Mouse (Mus musculus) forebrain, embryonic 14.5 days (tissue): Measurements from ENCODE around the gene Nln. TPM values are rescaled to one million over a fixed set of nuclear protein-coding genes. Genes with fewer than 3 reads are reported as not detected.
A peak's percentile ranks its signal among the peaks of the same experiment; 100 is the strongest.

Experiments
- ATAC-seq: fragments of 200-750 bp; cut with Nextera tagmentation; 2 replicates; pipeline ENCODE4 v1.8.0; 2017; ENCODE audit warnings: mild to moderate bottlenecking, moderate library complexity
- DNase-seq: peaks from one replicate; pipeline ENCODE4 v3.0.0-alpha.2; 2015; ENCODE audit warnings: low spot score
- H3K27ac ChIP-seq: fragments of 300-500 bp; sonication (generic); 2 replicates; pipeline ENCODE4 v1.5.1; 2014; ENCODE audit warnings: low read depth, mild to moderate bottlenecking, control low read depth, low read length, moderate library complexity
- H3K27me3 ChIP-seq: fragments of 300-500 bp; sonication (generic); replicated peaks from 2 replicates; pipeline ENCODE4 v1.6.1; 2014; ENCODE audit warnings: low read length, control low read depth, mixed read lengths; ENCODE audit not compliant: control insufficient read depth, insufficient read depth
- H3K36me3 ChIP-seq: fragments of 300-500 bp; sonication (generic); 2 replicates; pipeline ENCODE4 v1.6.1; 2014; ENCODE audit warnings: low read length, control low read depth; ENCODE audit not compliant: control insufficient read depth, insufficient read depth
- H3K4me1 ChIP-seq: fragments of 300-500 bp; sonication (generic); 2 replicates; pipeline ENCODE4 v1.6.1; 2014; ENCODE audit warnings: antibody characterized with exemption, low read length, control low read depth; ENCODE audit not compliant: control insufficient read depth, insufficient read depth
- H3K4me2 ChIP-seq: fragments of 300-500 bp; sonication (generic); 2 replicates; pipeline ENCODE4 v1.6.1; 2014; ENCODE audit warnings: mild to moderate bottlenecking, control low read depth, low read length
- H3K4me3 ChIP-seq: fragments of 300-500 bp; sonication (generic); 2 replicates; pipeline ENCODE4 v1.5.1; 2014; ENCODE audit warnings: low read depth, low read length, control low read depth
- H3K9ac ChIP-seq: fragments of 300-500 bp; sonication (generic); 2 replicates; pipeline ENCODE4 v1.6.1; 2014; ENCODE audit warnings: mild to moderate bottlenecking, low read length, control low read depth, moderate library complexity
- H3K9me3 ChIP-seq: fragments of 300-500 bp; sonication (generic); replicated peaks from 2 replicates; pipeline ENCODE4 v1.6.1; 2016; ENCODE audit warnings: low read length, control low read depth, mixed read lengths; ENCODE audit not compliant: control insufficient read depth
- WGBS: fragments of 180-500 bp; shearing (Covaris S2); extraction: QIAGEN DNeasy Blood & Tissue Kit; methylation state at CpG from one replicate; pipeline ENCODE4 v1.1.7; 2014; 5-methylcytosine and 5-hydroxymethylcytosine counted together
- polyA plus RNA-seq: library from polyadenylated mRNA; unstranded; fragments of >200 nt; fragmentation: Nextera tagmentation; extraction: Ambion mirVana; gene quantifications from 2 replicates; pipeline ENCODE4 v1.2.1, GENCODE M21; 2014

Nln gene
- polyA plus RNA-seq, 1 experiment from 2014 or later, result 34.6 TPM

DNA sequence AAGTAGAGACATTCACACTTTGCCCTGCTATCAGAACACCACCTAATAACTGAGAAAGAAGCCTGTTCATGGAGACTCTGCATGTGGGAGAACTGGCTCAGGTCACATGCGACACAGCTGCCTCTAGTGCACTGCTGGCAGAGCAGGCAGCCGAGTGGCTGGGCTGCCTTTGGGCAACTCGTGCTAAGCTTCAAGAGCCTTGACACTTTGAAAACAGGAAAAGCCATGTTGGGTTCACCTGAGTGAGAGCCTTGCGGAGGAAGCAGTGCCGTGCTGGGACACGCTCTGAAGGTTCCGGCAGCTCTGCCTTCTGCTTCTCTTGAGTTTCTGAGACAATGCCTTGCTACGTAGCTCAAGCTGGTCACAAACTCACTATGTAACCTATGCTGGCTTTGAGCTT, 66.7 kb downstream of the Nln start:
- ATAC-seq, result no peak
- Histone ChIP-seq H3K9ac (no peak overlapping the region), H3K4me1 (peaks cover 13% of the 10 kb centered on the region), H3K36me3 (peaks cover 4% of the 10 kb centered on the region; the same call in 1 of the 2 replicates), H3K27ac (no peak overlapping the region), H3K27me3 (no peaks in the 10 kb centered on the region), H3K9me3 (no peaks in the 10 kb centered on the region), H3K4me3 (no peak overlapping the region), H3K4me2 (no peak overlapping the region)
- WGBS, result 94% methylated on average over 8 of the region's 8 CpGs
- no peak for DNase-seq

DNA sequence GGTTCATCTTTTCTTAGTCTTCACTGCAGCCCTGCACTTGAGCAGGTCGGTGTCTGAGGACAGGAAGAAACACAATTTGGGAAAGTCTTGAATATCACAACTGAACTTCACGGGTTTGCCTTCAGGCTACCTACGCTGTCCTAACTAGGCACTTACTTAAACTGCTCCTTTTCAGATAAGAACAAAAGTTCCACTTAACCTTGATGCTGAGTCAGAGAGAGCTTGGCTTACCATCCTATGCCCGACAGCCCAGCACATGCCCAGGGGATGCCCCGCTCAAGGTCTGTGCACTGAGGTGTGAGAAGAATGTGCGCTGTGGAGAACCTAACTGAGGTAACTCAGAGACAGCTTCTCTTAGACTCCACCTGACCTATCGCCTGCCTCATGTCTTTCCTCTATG, 67.9 kb downstream of the Nln start:
- DNase-seq (no peak), ATAC-seq (no peak)
- Histone ChIP-seq H3K27me3 (no peaks in the 10 kb centered on the region), H3K4me3 (no peak overlapping the region), H3K9me3 (no peaks in the 10 kb centered on the region), H3K4me2 (no peak overlapping the region), H3K4me1 (peaks cover 21% of the 10 kb centered on the region), H3K9ac (no peak overlapping the region), H3K36me3 (peaks cover 4% of the 10 kb centered on the region; the same call in 1 of the 2 replicates), H3K27ac (no peak overlapping the region)
- WGBS, result 94% methylated on average over 7 of the region's 7 CpGs

DNA sequence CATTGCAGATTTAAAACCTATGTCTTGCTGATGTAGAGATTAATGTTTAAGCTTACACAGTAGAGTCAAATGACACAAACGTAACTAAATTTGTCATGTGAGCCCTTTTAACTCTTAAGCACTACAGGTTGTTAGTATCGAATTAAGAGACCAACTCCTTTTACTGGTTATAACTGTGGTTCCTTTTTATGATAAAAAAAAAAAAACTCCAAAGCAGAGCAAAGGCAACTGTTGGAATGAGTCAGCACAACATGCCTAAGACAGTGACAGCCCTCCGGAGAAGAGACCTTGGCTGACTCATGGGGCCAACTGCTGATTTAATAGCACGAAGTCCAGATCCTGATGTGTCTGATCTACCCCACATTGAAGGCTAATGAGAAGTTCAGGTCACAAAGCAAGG, 68.5 kb downstream of the Nln start:
- Histone ChIP-seq H3K9ac (no peak overlapping the region), H3K4me2 (no peak overlapping the region), H3K4me1 (peaks cover 22% of the 10 kb centered on the region), H3K27ac (no peak overlapping the region), H3K4me3 (no peak overlapping the region), H3K9me3 (no peaks in the 10 kb centered on the region), H3K27me3 (no peaks in the 10 kb centered on the region), H3K36me3 (peaks cover 4% of the 10 kb centered on the region; the same call in 1 of the 2 replicates)
- ATAC-seq (no peak), DNase-seq (no peak)
- WGBS, result 93% methylated on average over 4 of the region's 4 CpGs

DNA sequence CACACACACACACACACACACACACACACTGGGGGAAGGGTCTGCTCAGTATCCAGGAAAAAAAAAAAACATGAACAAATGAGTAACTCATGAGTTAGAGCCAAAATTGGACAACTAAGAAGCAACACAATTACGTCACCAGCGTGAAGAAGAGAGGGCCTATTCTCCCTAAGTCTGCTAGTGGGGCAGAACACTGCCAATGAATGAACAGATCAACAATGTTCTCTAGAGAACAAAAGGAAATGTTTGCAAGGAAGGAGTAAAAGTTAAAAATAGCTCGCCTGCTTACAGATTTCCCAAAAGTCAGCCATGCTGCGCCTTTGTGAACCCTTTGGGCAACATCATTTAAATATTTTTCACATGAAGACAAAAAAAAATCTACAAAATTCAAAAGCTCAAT, 69.6 kb downstream of the Nln start:
- 40% methylated on average over 4 of the region's 4 CpGs for WGBS
- Histone ChIP-seq H3K27me3 (no peaks in the 10 kb centered on the region), H3K4me3 (no peak overlapping the region), H3K9me3 (no peaks in the 10 kb centered on the region), H3K27ac (no peak overlapping the region), H3K4me1 (peaks cover 24% of the 10 kb centered on the region), H3K4me2 (no peak overlapping the region), H3K9ac (no peak overlapping the region), H3K36me3 (peaks cover 4% of the 10 kb centered on the region; the same call in 1 of the 2 replicates)
- ATAC-seq, result peak; percentile 22; the same call in 1 of the 2 replicates
- peak; percentile 75 for DNase-seq

DNA sequence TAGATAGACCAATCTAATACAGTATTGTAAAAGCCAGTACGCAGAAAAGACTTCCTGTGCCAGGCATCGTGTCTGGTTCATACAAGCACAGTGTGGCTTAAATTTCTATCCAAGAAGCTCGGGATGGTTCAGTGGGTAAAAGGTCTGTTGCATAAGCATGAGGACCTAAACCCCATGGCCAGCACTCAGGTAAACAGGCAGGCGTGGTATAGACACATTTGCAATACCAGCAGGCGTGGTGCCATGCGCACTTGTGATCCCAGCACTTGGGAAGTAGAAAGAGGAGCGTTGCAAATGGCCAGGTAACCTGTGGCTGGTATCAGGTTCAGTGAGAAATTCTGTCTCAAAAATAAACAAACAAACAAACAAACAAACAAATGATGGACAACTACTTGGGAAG, 70.5 kb downstream of the Nln start:
- no peak for ATAC-seq
- Histone ChIP-seq H3K27ac (0 out of 2 replicates have a peak overlapping the region, but pooled peaks have one; percentile 6), H3K36me3 (0 out of 2 replicates have a peak, but pooled peaks cover 3% of the 10 kb centered on the region), H3K4me1 (peaks cover 29% of the 10 kb centered on the region), H3K9ac (no peak overlapping the region), H3K9me3 (no peaks in the 10 kb centered on the region), H3K4me3 (no peak overlapping the region), H3K4me2 (no peak overlapping the region), H3K27me3 (no peaks in the 10 kb centered on the region)
- DNase-seq, result no peak
- 90% methylated on average over 7 of the region's 7 CpGs for WGBS

DNA sequence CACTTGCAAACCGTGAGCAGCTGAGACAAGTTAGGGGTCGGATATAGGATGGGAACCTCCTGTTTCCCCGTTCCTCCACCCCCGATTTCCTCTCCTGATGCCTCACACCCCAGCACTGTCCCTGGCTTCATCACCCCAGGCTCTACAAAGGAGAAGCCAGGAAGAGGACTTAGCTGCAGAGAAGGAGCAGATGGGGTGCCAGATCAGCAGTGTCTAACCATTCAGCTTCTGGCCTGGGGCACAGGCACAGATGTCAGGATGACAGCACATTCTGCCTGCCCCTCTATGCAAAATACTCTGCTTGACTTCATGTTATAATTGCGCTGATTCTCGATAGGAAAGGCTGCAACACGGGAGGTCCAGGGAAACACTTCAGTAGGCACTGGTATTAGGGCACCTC, 71.1 kb downstream of the Nln start:
- H3K4me2 ChIP-seq, result no peak overlapping the region
- no peaks in the 10 kb centered on the region for H3K9me3 ChIP-seq
- H3K4me3 ChIP-seq, result no peak overlapping the region
- DNase-seq, result peak; percentile 74
- 0 out of 2 replicates have a peak, but pooled peaks cover 6% of the 10 kb centered on the region for H3K36me3 ChIP-seq
- H3K27me3 ChIP-seq, result no peaks in the 10 kb centered on the region
- H3K27ac ChIP-seq, result peak overlapping the region; percentile 30; the same call in 1 of the 2 replicates
- peaks cover 29% of the 10 kb centered on the region for H3K4me1 ChIP-seq
- H3K9ac ChIP-seq, result no peak overlapping the region
- 56% methylated on average over 7 of the region's 7 CpGs for WGBS
- peak; percentile 49 for ATAC-seq

DNA sequence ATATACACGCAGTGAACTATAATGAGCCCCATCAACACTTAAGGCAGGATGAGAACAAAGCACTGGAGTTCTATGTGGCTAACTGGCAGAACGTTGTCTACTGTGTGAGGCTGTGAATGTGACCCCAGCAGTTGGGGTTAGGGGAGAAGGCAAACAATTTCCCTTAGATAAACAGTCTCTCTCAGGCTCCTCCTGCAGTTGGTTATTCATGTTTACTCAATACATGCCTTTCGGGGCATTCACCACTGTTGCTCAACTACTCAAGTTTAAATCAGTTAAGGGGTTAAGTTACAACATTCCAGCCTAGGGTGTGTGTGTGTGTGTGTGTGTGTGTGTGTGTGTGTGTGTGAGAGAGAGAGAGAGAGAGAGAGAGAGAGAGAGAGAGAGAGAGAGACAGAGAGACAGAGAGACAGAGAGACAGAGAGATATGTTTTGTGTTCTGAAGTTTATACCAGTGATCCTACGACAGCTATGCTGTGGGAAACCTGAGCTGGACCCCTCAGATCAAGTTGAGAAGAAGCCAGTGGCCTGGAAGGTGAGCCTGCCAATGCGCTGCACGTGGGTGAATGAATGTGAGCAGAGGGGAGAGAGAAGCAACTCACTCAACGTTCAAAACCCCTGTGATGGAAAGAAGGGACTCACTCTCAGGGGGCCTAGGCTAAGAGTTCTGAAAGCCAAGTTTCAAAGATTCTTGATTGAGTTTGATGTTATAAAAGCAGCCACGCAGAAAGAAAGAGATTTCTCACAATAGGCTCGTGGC, 71.7 kb downstream of the Nln start:
- 0 out of 2 replicates have a peak, but pooled peaks cover 6% of the 10 kb centered on the region for H3K36me3 ChIP-seq
- ATAC-seq, result no peak
- WGBS, result 59% methylated on average over 9 of the region's 9 CpGs
- H3K9me3 ChIP-seq, result no peaks in the 10 kb centered on the region
- no peak overlapping the region for H3K9ac ChIP-seq
- H3K27ac ChIP-seq, result no peak overlapping the region; the same call in 1 of the 2 replicates
- no peak overlapping the region for H3K4me3 ChIP-seq
- no peak overlapping the region for H3K4me2 ChIP-seq
- no peak for DNase-seq
- peaks cover 32% of the 10 kb centered on the region for H3K4me1 ChIP-seq
- no peaks in the 10 kb centered on the region for H3K27me3 ChIP-seq

DNA sequence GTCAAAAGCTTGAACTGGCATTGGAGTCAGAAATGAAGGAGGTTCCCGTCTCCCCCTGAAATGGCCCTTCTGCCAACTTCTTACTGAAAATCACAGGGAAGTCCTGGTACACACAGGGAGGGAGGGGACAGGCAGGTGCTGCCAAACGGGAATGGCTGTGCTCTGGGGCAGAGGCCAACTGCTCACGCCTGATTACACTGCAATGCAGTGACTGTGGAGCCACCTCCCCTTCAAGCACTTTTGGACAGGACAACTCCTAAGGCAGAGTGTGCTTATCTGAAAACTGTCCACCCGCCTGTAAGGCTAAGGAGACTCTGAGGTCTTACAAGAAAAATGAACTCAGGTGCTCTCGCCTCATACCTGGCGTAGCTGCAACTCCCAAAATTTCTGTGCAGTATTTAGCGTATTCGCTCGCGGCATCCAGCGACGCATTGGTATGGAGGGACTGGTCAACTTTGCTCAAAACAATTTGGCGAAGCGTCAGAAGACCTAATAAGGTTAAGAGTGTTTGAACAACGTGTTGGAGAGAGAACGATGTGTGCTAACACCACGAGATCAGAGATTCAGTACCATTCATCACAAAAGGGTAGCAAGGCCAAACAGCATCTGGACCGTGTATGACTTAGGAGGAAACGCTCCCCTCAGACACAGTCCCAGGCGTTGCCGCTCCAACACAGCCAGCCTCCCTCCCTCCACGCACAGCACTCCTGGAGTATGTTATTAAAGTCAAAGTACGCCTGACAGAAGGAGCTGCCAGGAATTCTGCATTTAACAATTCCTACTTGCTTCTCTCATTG, 72.7 kb downstream of the Nln start:
- Histone ChIP-seq H3K27ac (no peak overlapping the region), H3K9ac (no peak overlapping the region), H3K4me2 (no peak overlapping the region), H3K27me3 (no peaks in the 10 kb centered on the region), H3K9me3 (no peaks in the 10 kb centered on the region), H3K4me3 (no peak overlapping the region), H3K36me3 (0 out of 2 replicates have a peak, but pooled peaks cover 6% of the 10 kb centered on the region), H3K4me1 (peaks cover 40% of the 10 kb centered on the region)
- DNase-seq (peak; percentile 77), ATAC-seq (peak; percentile 40; the same call in 1 of the 2 replicates)
- WGBS, result 67% methylated on average over 23 of the region's 23 CpGs
